Mouse (Mus musculus) CH12.LX (cell line): ENCODE results near the gene 4921517D22Rik. TPM values are rescaled to one million over a fixed set of nuclear protein-coding genes. Genes with fewer than 3 reads are reported as not detected.

Source experiments
- DNase-seq: peaks from one replicate; pipeline ENCODE4 v3.0.0-alpha.2; 2013; ENCODE audit errors: extremely low read depth
- H3K27ac ChIP-seq: 2 replicates; pipeline ENCODE4 v1.5.1; 2012; ENCODE audit warnings: low read depth, mild to moderate bottlenecking, control low read depth, moderate library complexity; ENCODE audit not compliant: insufficient read depth
- H3K27me3 ChIP-seq: replicated peaks from 2 replicates; pipeline ENCODE3; 2012; ENCODE audit warnings: inconsistent platforms
- H3K36me3 ChIP-seq, 2 experiments: replicated peaks in 1 of 2; 2 replicates each; pipeline versions ENCODE3 to v1.6.1; 2012; ENCODE audit warnings: inconsistent platforms in 1 of 2, low read length in 1 of 2, mild to moderate bottlenecking in 1 of 2, mixed read lengths in 1 of 2, moderate library complexity in 1 of 2; ENCODE audit not compliant: control insufficient read depth in 1 of 2, insufficient read depth in 1 of 2
- H3K4me1 ChIP-seq, 2 experiments: 2 replicates each; pipeline ENCODE4 v1.6.1; 2012; ENCODE audit warnings: inconsistent platforms in 1 of 2, moderate library complexity in 1 of 2; ENCODE audit not compliant: insufficient read depth in 2 of 2, control insufficient read depth in 1 of 2
- H3K4me2 ChIP-seq: 2 replicates; pipeline ENCODE4 v1.6.1; 2012; ENCODE audit warnings: low read depth, mild to moderate bottlenecking, control low read depth; ENCODE audit not compliant: poor library complexity, insufficient read depth, severe bottlenecking
- H3K4me3 ChIP-seq, 3 experiments: fragments of 150-350 bp in 1 of 3; sonication (generic) in 1 of 3; replicated peaks in 1 of 3; 2 replicates each; pipeline versions ENCODE3 to v1.5.1; 2011 to 2012; ENCODE audit warnings: low read depth in 2 of 3, low read length in 2 of 3, mild to moderate bottlenecking in 2 of 3, moderate library complexity in 2 of 3, control low read depth in 1 of 3, improper control_type of control experiment in 1 of 3, inconsistent platforms in 1 of 3, mixed read lengths in 1 of 3; ENCODE audit not compliant: poor library complexity in 1 of 3
- H3K79me2 ChIP-seq: replicated peaks from 2 replicates; pipeline ENCODE4 v1.6.1; 2012; ENCODE audit warnings: mild to moderate bottlenecking, moderate library complexity; ENCODE audit not compliant: control insufficient read depth, poor library complexity, insufficient read depth, severe bottlenecking; ENCODE audit errors: extremely low read depth
- H3K9ac ChIP-seq: 2 replicates; pipeline ENCODE4 v1.6.1; 2012; ENCODE audit warnings: low read depth, mild to moderate bottlenecking, control low read depth, moderate library complexity; ENCODE audit not compliant: insufficient read depth
- H3K9me3 ChIP-seq: replicated peaks from 2 replicates; pipeline ENCODE3; 2012; ENCODE audit warnings: low read length, inconsistent platforms, mixed read lengths
- BHLHE40 ChIP-seq: IDR thresholded peaks from 2 replicates; pipeline ENCODE4 v1.6.1; 2011; ENCODE audit warnings: mild to moderate bottlenecking, low read depth, low read length, improper control_type of control experiment
- CHD1 ChIP-seq: IDR thresholded peaks from 2 replicates; pipeline ENCODE4 v1.6.1; 2012; ENCODE audit warnings: low read depth, low read length, improper control_type of control experiment, inconsistent platforms
- CTCF ChIP-seq, 2 experiments: IDR thresholded peaks in 1 of 2; conservative IDR thresholded peaks in 1 of 2; 2 replicates each; pipeline ENCODE4 v1.5.1; 2011 to 2012; ENCODE audit warnings: low read depth in 2 of 2, low read length in 2 of 2, improper control_type of control experiment in 1 of 2, inconsistent platforms in 1 of 2, mild to moderate bottlenecking in 1 of 2, moderate library complexity in 1 of 2
- ETS1 ChIP-seq: conservative IDR thresholded peaks from 2 replicates; pipeline ENCODE4 v1.6.1; 2012; ENCODE audit warnings: low read depth, mild to moderate bottlenecking, inconsistent platforms, low read length, improper control_type of control experiment, moderate library complexity
- JUND ChIP-seq: conservative IDR thresholded peaks from 2 replicates; pipeline ENCODE4 v1.6.1; 2011; ENCODE audit warnings: low read depth, low read length, improper control_type of control experiment
- KAT2A ChIP-seq: IDR thresholded peaks from 2 replicates; pipeline ENCODE4 v1.6.1; 2012; ENCODE audit warnings: low read length, improper control_type of control experiment, inconsistent platforms; ENCODE audit not compliant: insufficient replicate concordance
- MAX ChIP-seq: IDR thresholded peaks from 2 replicates; pipeline ENCODE4 v1.6.1; 2011; ENCODE audit warnings: low read length, improper control_type of control experiment
- MAZ ChIP-seq: IDR thresholded peaks from 2 replicates; pipeline ENCODE4 v1.6.1; 2012; ENCODE audit warnings: low read depth, mild to moderate bottlenecking, inconsistent platforms, low read length, improper control_type of control experiment, moderate library complexity
- MEF2A ChIP-seq: IDR thresholded peaks from 2 replicates; pipeline ENCODE4 v1.6.1; 2014; ENCODE audit warnings: low read depth, mild to moderate bottlenecking, inconsistent platforms, low read length, improper control_type of control experiment, borderline replicate concordance
- MXI1 ChIP-seq: IDR thresholded peaks from 2 replicates; pipeline ENCODE4 v1.6.1; 2011; ENCODE audit warnings: mild to moderate bottlenecking, low read depth, low read length, improper control_type of control experiment
- NELFE ChIP-seq: IDR thresholded peaks from 2 replicates; pipeline ENCODE4 v1.6.1; 2011; ENCODE audit warnings: low read depth, low read length, improper control_type of control experiment
- NRF1 ChIP-seq: IDR thresholded peaks from 2 replicates; pipeline ENCODE4 v1.6.1; 2014; ENCODE audit warnings: low read depth, mild to moderate bottlenecking, inconsistent platforms, low read length, improper control_type of control experiment, moderate library complexity
- PAX5 ChIP-seq: IDR thresholded peaks from 2 replicates; pipeline ENCODE4 v1.6.1; 2012; ENCODE audit warnings: low read length, inconsistent platforms, mixed read lengths
- POLR2A ChIP-seq: IDR thresholded peaks from 2 replicates; pipeline ENCODE4 v1.6.1; 2011; ENCODE audit warnings: low read depth, mild to moderate bottlenecking, improper control_type of control experiment, low read length
- USF2 ChIP-seq: conservative IDR thresholded peaks from 2 replicates; pipeline ENCODE4 v1.6.1; 2011; ENCODE audit warnings: low read depth, low read length, improper control_type of control experiment
- ZC3H11A ChIP-seq: IDR thresholded peaks from 2 replicates; pipeline ENCODE4 v1.6.1; 2012; ENCODE audit warnings: low read depth, mild to moderate bottlenecking, inconsistent platforms, low read length, improper control_type of control experiment
- ZMIZ1 ChIP-seq: IDR thresholded peaks from 2 replicates; pipeline ENCODE4 v1.6.1; 2012; ENCODE audit warnings: low read depth, mild to moderate bottlenecking, inconsistent platforms, low read length, improper control_type of control experiment
- ZNF384 ChIP-seq: IDR thresholded peaks from 2 replicates; pipeline ENCODE4 v1.6.1; 2012; ENCODE audit warnings: low read depth, low read length, improper control_type of control experiment, inconsistent platforms
- dilution Hi-C: fragments of 300-500 bp; cut with MboI; formaldehyde crosslinking; loops from 2 replicates; pipeline ENCODE4 v1.14.3; 2020; ENCODE audit warnings: low sequenced_read_pairs; ENCODE audit not compliant: extremely low pct_unique_long_range_greater_than_20kb, extremely low pct_ligation_motif_present
- in situ Hi-C: fragments of 300-500 bp; cut with MboI; formaldehyde crosslinking; loops from 3 replicates; pipeline ENCODE4 v1.14.3; 2019; ENCODE audit warnings: low sequenced_read_pairs, low pct_ligation_motif_present, low pct_unique_long_range_greater_than_20kb, mixed read lengths
- polyA plus RNA-seq: library from polyadenylated mRNA; unstranded; fragments of >175 nt; gene quantifications from 2 replicates; pipeline ENCODE4 v1.2.1, GENCODE M21; 2012; ENCODE audit warnings: low read depth; ENCODE audit not compliant: insufficient read length
- total RNA-seq, 2 experiments: library from RNA; depleted of rRNA; stranded (reverse); fragments of 300-350 nt in 1 of 2; fragments of >200 nt in 1 of 2; gene quantifications; 2 replicates each; pipeline ENCODE4 v1.2.3; 2012 to 2014

4921517D22Rik gene
- total and polyA plus RNA-seq, 3 experiments: not detected

- H3K79me2 ChIP-seq: no peaks in the 10 kb centered on the region
- no peaks in the 10 kb centered on the region for H3K9me3 ChIP-seq
- peaks cover 14 to 77% of the 10 kb centered on the region in 2 experiments for H3K36me3 ChIP-seq
- H3K4me3 ChIP-seq: no peak overlapping the region
- H3K27ac ChIP-seq: no peak overlapping the region
- H3K4me1 ChIP-seq: peaks cover 13 to 27% of the 10 kb centered on the region in 2 experiments
- dilution Hi-C loops (no loop called here), in situ Hi-C loops (no loop called here)
- TF ChIP-seq KAT2A (no peak), MEF2A (no peak), ETS1 (no peak), NELFE (no peak), ZC3H11A (no peak), USF2 (no peak), ZMIZ1 (no peak)
- H3K4me2 ChIP-seq: no peak overlapping the region
- DNase-seq: no peak
- H3K9ac ChIP-seq: no peak overlapping the region
- H3K27me3 ChIP-seq: no peaks in the 10 kb centered on the region
These were observed 45.3 kb downstream of the 4921517D22Rik start for GRCm38 (mm10) chr13:59648598-59648997.

GRCm38 (mm10) chr13:59647484-59647883 lies 46.4 kb downstream of the 4921517D22Rik start:
- TF ChIP-seq ETS1: no peak
- TF ChIP-seq JUND: no peak
- no peak for TF ChIP-seq CTCF (conservative IDR thresholded peaks at IDR 0.05 in 1 of 2, IDR thresholded peaks at IDR 0.05 in 1 of 2; ENCODE audit: low read depth in 2 of 2, low read length in 2 of 2)
- TF ChIP-seq PAX5: no peak
- no peak for TF ChIP-seq BHLHE40
- no peak for TF ChIP-seq MXI1
- no peak for TF ChIP-seq MAX
- TF ChIP-seq CHD1: no peak
- TF ChIP-seq NRF1: no peak
- no peak for TF ChIP-seq MAZ
- no peak for TF ChIP-seq POLR2A
- TF ChIP-seq ZNF384: no peak
- no peaks in the 10 kb centered on the region for H3K27me3 ChIP-seq
- H3K9me3 ChIP-seq: no peaks in the 10 kb centered on the region
- H3K79me2 ChIP-seq: no peaks in the 10 kb centered on the region
- H3K27ac ChIP-seq: no peak overlapping the region
- H3K36me3 ChIP-seq: peaks cover 14 to 74% of the 10 kb centered on the region in 2 experiments
- peaks cover 13 to 27% of the 10 kb centered on the region in 2 experiments for H3K4me1 ChIP-seq
- in situ Hi-C loops (no loop called here), dilution Hi-C loops (no loop called here)
- no peak overlapping the region for H3K9ac ChIP-seq
- no peak overlapping the region for H3K4me2 ChIP-seq
- no peak for DNase-seq
- H3K4me3 ChIP-seq: no peak overlapping the region
